Mouse (Mus musculus) heart, postnatal 0 days (tissue): ENCODE results near the gene Ugt1a6a.
"Not testable (repeated sequence)": the region's sequence is repeated elsewhere in the genome, so short reads cannot be mapped to it uniquely, and the experiment has no call there.

Source experiments
- CTCF ChIP-seq: IDR thresholded peaks from 2 replicates; pipeline ENCODE4 v1.5.1; 2016; ENCODE audit warnings: antibody characterized with exemption, control low read depth, low read depth
- EP300 ChIP-seq: IDR thresholded peaks from 2 replicates; pipeline ENCODE4 v1.6.1; 2016; ENCODE audit warnings: antibody characterized with exemption, low read depth

GRCm38 (mm10) chr1:88099691-88100090 lies 34.9 kb upstream of the Ugt1a6a start:
- TF ChIP-seq EP300, CTCF: not testable (repeated sequence)
